Mouse (Mus musculus): ENCODE results near the gene Chd9.

DNA sequence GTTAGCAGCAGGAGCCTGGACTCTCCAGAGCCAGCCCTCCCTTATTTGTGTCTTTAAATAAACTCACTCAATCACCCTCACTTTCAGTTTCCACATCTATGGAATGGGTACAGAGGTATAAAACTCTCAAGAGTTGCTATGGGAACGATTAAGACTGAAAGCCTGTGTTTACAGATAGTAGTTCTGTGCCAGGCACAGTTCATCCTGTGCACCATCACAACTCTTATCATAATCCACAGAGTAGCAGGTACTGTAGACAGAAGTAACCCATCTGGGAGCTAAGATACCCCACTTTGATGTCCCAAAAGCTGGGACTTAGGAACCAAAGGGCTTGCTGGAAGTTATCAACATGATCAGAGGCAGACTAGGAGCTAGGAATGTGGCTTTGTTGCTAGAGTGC lies 1.7 kb downstream of the Chd9 start:
- TF ChIP-seq CTCF (IDR thresholded peaks at IDR 0.05; ENCODE audit: extremely low read depth, insufficient read depth, insufficient read length, insufficient replicate concordance) (no peak), POLR2A (IDR thresholded peaks at IDR 0.05; ENCODE audit: low read depth, low read length) (no peak)

Measured in spleen, adult 2 months (tissue).